Mouse (Mus musculus) naive thymus-derived CD4-positive, alpha-beta T cell, adult 5 months (primary cell): ENCODE data around the gene Rgma. TPM values are rescaled to one million over a fixed set of nuclear protein-coding genes. Genes with fewer than 3 reads are reported as not detected.

Source experiments
- polyA plus RNA-seq: library from polyadenylated mRNA; unstranded; fragments of 100-300 nt; shearing (Covaris generic); gene quantifications from one replicate; pipeline ENCODE4 v1.2.1, GENCODE M21; 2017

Gene Rgma
- polyA plus RNA-seq, result not detected

GRCm38 (mm10) chr7:73375257-73376100 is at the start of gene Rgma:
Gene Rgma, plus strand, starts transcription at chr7:73375509.

Other genes with a start within 250 kb of the Rgma start
- 709 TPM for gene Chd2, start 166.3 kb downstream of the Rgma start, polyA plus RNA-seq